Mouse (Mus musculus): ENCODE measurements around the gene Trim72.

DNA sequence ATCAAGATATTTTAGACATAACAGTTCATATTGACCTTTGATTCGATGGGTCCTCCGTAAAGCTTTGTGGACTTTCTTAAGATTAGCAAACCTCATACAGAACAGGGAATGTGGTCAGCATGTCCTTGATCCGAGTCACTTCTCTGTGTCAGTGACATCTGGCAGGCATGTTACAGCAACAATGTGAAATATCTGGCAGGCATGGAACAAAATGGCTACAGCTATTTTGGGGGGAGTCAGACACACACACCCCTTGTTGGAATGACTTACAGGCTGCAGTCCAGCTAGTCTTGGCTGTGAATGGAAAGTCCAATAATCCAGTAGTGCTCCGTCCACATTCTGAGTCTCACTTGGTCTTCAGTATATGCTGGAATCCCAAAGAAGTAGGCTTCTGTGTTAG is 19.8 kb downstream of the Trim72 start:
- TF ChIP-seq CTCF (conservative IDR thresholded peaks at IDR 0.05 in 1 of 2, IDR thresholded peaks at IDR 0.05 in 1 of 2; ENCODE audit: low read depth in 2 of 2, low read length in 2 of 2) (no peak), MXI1 (IDR thresholded peaks at IDR 0.05; ENCODE audit: low read depth, low read length) (no peak), USF1 (IDR thresholded peaks at IDR 0.05; ENCODE audit: low read depth, low read length) (no peak), ZMIZ1 (IDR thresholded peaks at IDR 0.05; ENCODE audit: low read depth, low read length) (no peak)
